Mouse (Mus musculus) heart, embryonic 15.5 days (tissue): ENCODE results near the gene Mbd6. TPM values are rescaled to one million over a fixed set of nuclear protein-coding genes. Genes with fewer than 3 reads are reported as not detected.

Source experiments
- ATAC-seq: fragments of 200-750 bp; cut with Nextera tagmentation; replicated peaks from 2 replicates; pipeline ENCODE4 v1.8.0; 2017; ENCODE audit warnings: low read depth, moderate TSS enrichment; ENCODE audit not compliant: insufficient number of reproducible peaks, insufficient read depth, low FRiP score
- H3K27ac ChIP-seq: fragments of 300-500 bp; sonication (generic); 2 replicates; pipeline ENCODE4 v1.5.1; 2015; ENCODE audit warnings: mild to moderate bottlenecking, inconsistent platforms
- H3K27me3 ChIP-seq: fragments of 300-500 bp; sonication (generic); 2 replicates; pipeline ENCODE4 v1.6.1; 2015; ENCODE audit warnings: inconsistent platforms
- H3K36me3 ChIP-seq: fragments of 300-500 bp; sonication (generic); 2 replicates; pipeline ENCODE4 v1.6.1; 2015; ENCODE audit warnings: mild to moderate bottlenecking, inconsistent platforms
- H3K4me1 ChIP-seq: fragments of 300-500 bp; sonication (generic); replicated peaks from 2 replicates; pipeline ENCODE4 v1.6.1; 2015; ENCODE audit warnings: inconsistent platforms
- H3K4me2 ChIP-seq: fragments of 300-500 bp; sonication (generic); 2 replicates; pipeline ENCODE4 v1.6.1; 2015; ENCODE audit warnings: inconsistent platforms, mild to moderate bottlenecking, moderate library complexity
- H3K4me3 ChIP-seq: fragments of 300-500 bp; sonication (generic); 2 replicates; pipeline ENCODE4 v1.5.1; 2015; ENCODE audit warnings: mild to moderate bottlenecking, inconsistent platforms
- H3K9ac ChIP-seq: fragments of 300-500 bp; sonication (generic); 2 replicates; pipeline ENCODE4 v1.6.1; 2015; ENCODE audit warnings: mild to moderate bottlenecking, inconsistent platforms
- H3K9me3 ChIP-seq: fragments of 300-500 bp; sonication (generic); replicated peaks from 2 replicates; pipeline ENCODE4 v1.6.1; 2016; ENCODE audit warnings: inconsistent platforms
- WGBS: fragments of 180-500 bp; shearing (Covaris S2); methylation state at CpG from one replicate; pipeline ENCODE4 v1.1.7; 2015; ENCODE audit warnings: mixed read lengths; 5-methylcytosine and 5-hydroxymethylcytosine counted together
- polyA plus RNA-seq: library from polyadenylated mRNA; unstranded; fragments of >200 nt; fragmentation: Nextera tagmentation; extraction: Ambion mirVana; gene quantifications from 2 replicates; pipeline ENCODE4 v1.2.1, GENCODE M21; 2015

Mbd6 gene
- polyA plus RNA-seq, 1 experiment from 2014 or later, result 10.6 TPM

DNA sequence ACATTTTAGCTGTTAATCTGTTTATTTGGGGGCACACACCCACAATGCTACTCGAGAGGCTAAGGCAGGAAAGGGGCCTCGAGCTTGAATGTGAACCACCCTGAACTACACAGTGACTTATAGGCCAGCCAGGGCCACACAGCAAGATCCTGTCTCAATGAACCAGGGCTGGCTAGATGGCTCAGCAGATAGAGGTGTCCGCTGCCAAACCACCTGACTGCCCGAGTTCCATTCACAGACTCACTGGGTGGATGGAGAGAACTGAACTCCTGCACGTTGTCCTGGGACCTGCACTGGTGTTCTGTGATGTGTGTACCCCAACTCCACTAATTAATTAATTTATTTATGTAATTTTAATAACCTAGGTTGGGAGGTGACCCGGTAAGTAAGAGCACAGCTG, 31.0 kb downstream of the Mbd6 start:
- Histone ChIP-seq H3K9ac (no peak overlapping the region), H3K9me3 (no peaks in the 10 kb centered on the region), H3K4me3 (no peak overlapping the region), H3K27me3 (peaks cover 23% of the 10 kb centered on the region), H3K27ac (no peak overlapping the region), H3K4me1 (peaks cover 8% of the 10 kb centered on the region), H3K36me3 (no peaks in the 10 kb centered on the region), H3K4me2 (no peak overlapping the region)
- no peak for ATAC-seq
- whole genome bisulfite sequencing, result 67% methylated on average over 6 of the region's 6 CpGs

DNA sequence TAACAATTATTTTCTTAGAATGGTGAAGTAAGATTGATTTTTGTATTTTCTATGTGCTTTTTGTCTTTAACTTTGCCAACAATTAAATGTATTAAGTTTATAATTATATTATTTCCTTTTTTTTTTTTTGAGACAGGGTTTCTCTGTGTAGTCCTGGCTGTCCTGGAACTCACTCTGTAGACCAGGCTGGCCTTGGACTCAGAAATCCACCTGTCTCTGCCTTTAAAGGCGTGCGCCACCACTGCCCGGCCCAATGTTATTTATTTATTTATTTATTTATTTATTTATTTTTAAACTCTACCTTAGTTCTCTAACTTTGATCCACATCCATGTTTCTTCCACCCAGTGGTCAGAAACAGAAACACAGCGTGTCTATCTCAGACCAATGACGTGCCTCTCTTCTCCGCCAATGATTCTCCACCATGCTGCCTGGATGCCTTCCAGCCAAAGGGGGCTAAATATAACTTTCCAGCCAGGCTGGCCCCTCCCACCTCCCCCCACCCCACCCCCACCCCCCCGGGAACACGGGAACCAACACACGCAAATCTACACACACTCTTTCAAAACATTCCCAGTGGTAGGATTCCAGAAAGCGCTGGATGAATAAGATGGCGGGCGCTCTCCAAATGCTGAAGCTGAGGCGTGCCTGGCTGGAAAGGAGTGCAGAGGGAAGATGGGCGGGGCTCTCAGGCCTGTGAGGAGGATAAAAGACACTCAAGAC, 33.0 kb downstream of the Mbd6 start:
- H3K4me1 ChIP-seq, result peaks cover 5% of the 10 kb centered on the region; the same call in 1 of the 2 replicates
- H3K9me3 ChIP-seq, result no peaks in the 10 kb centered on the region
- peak; percentile 75 for ATAC-seq
- H3K4me3 ChIP-seq, result no peak overlapping the region
- no peaks in the 10 kb centered on the region for H3K36me3 ChIP-seq
- H3K27me3 ChIP-seq, result peaks cover 3% of the 10 kb centered on the region; the same call in 1 of the 2 replicates
- H3K4me2 ChIP-seq, result 0 out of 2 replicates have a peak overlapping the region, but pooled peaks have one; percentile 8
- 18% methylated on average over 14 of the region's 14 CpGs for WGBS
- H3K9ac ChIP-seq, result no peak overlapping the region
- H3K27ac ChIP-seq, result no peak overlapping the region

GRCm38 (mm10) chr10:127250810-127251209, 38.0 kb downstream of the Mbd6 start:
- H3K27me3 ChIP-seq, result no peaks in the 10 kb centered on the region; the same call in 1 of the 2 replicates
- H3K4me2 ChIP-seq, result no peak overlapping the region
- no peak overlapping the region for H3K4me3 ChIP-seq
- H3K4me1 ChIP-seq, result no peaks in the 10 kb centered on the region
- H3K27ac ChIP-seq, result no peak overlapping the region
- ATAC-seq, result no peak
- 74% methylated on average over 5 of the region's 5 CpGs for WGBS
- no peaks in the 10 kb centered on the region for H3K9me3 ChIP-seq
- H3K9ac ChIP-seq, result no peak overlapping the region
- no peaks in the 10 kb centered on the region for H3K36me3 ChIP-seq

GRCm38 (mm10) chr10:127238241-127238824, 50.5 kb downstream of the Mbd6 start:
- no peak overlapping the region for H3K9ac ChIP-seq
- ATAC-seq, result no peak
- no peak overlapping the region for H3K27ac ChIP-seq
- no peak overlapping the region for H3K4me2 ChIP-seq
- 56% methylated on average over 18 of the region's 18 CpGs for WGBS
- H3K36me3 ChIP-seq, result no peaks in the 10 kb centered on the region
- H3K4me1 ChIP-seq, result no peaks in the 10 kb centered on the region
- peaks cover 37% of the 10 kb centered on the region for H3K27me3 ChIP-seq
- H3K9me3 ChIP-seq, result no peaks in the 10 kb centered on the region
- no peak overlapping the region for H3K4me3 ChIP-seq

- no peak overlapping the region for H3K4me3 ChIP-seq
- H3K4me2 ChIP-seq, result no peak overlapping the region
- no peaks in the 10 kb centered on the region for H3K4me1 ChIP-seq
- WGBS, result 38% methylated on average over 9 of the region's 9 CpGs
- ATAC-seq, result no peak
- no peak overlapping the region for H3K27ac ChIP-seq
- H3K9me3 ChIP-seq, result no peaks in the 10 kb centered on the region
- H3K9ac ChIP-seq, result no peak overlapping the region
- no peaks in the 10 kb centered on the region for H3K36me3 ChIP-seq
- H3K27me3 ChIP-seq, result peaks cover 41% of the 10 kb centered on the region
Measured at GRCm38 (mm10) chr10:127236541-127236940, 52.3 kb downstream of the Mbd6 start.

DNA sequence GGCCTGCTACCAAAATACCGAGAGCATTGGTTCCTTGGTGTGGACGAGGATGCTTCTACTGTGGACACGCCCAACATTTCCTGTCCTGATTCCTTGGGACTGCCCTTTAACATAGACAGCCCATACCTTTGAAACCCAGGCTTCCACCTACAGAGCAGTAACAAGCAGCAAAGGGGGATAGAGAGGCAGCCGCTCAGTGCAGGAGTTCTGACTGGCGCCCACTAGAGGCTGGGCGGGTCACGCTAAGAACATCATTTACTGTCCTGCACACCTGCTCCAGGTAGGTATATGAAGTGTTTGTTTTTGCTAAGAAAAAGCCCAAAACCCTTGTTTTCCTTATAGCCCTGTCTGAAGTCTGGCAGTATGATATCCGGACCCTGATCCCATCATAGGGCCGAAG, 55.7 kb downstream of the Mbd6 start:
- no peak overlapping the region for H3K27ac ChIP-seq
- peaks cover 47% of the 10 kb centered on the region for H3K27me3 ChIP-seq
- H3K4me1 ChIP-seq, result no peaks in the 10 kb centered on the region
- no peak overlapping the region for H3K4me2 ChIP-seq
- no peaks in the 10 kb centered on the region for H3K36me3 ChIP-seq
- H3K4me3 ChIP-seq, result no peak overlapping the region
- no peaks in the 10 kb centered on the region for H3K9me3 ChIP-seq
- H3K9ac ChIP-seq, result no peak overlapping the region
- whole genome bisulfite sequencing, result 72% methylated on average over 9 of the region's 9 CpGs
- ATAC-seq, result no peak

Other genes starting within 250 kb of the Mbd6 start
- 27.7 and 32.0 TPM in 2 replicates for gene Mettl1, start 247.6 kb downstream of the Mbd6 start, polyA plus RNA-seq
- gene Eef1akmt3, start 247.5 kb downstream of the Mbd6 start, polyA plus RNA-seq, result 0.30 and 0.42 TPM in 2 replicates
- 0.08 and 0.13 TPM in 2 replicates for gene Cyp27b1, start 240.8 kb downstream of the Mbd6 start, polyA plus RNA-seq
- 0.13 and 0.25 TPM in 2 replicates for gene March9, start 228.8 kb downstream of the Mbd6 start, polyA plus RNA-seq
- gene Cdk4, start 225.5 kb downstream of the Mbd6 start, polyA plus RNA-seq, result 718 and 864 TPM in 2 replicates
- gene Tspan31, start 218.8 kb downstream of the Mbd6 start, polyA plus RNA-seq, result 100 and 119 TPM in 2 replicates
- gene Agap2, start 213.7 kb downstream of the Mbd6 start, polyA plus RNA-seq, result 0.62 TPM in 1 of 2 replicates, not detected in the other
- gene Os9, start 167.9 kb downstream of the Mbd6 start, polyA plus RNA-seq, result 48.5 and 61.8 TPM in 2 replicates
- 1.5 and 5.7 TPM in 2 replicates for gene B4galnt1, start 123.8 kb downstream of the Mbd6 start, polyA plus RNA-seq
- 15.6 and 16.7 TPM in 2 replicates for gene Slc26a10, start 108.4 kb downstream of the Mbd6 start, polyA plus RNA-seq
- 24.7 and 32.5 TPM in 2 replicates for gene Arhgef25, start 98.9 kb downstream of the Mbd6 start, polyA plus RNA-seq
- gene Dtx3, start 93.3 kb downstream of the Mbd6 start, polyA plus RNA-seq, result 63.5 and 86.0 TPM in 2 replicates
- gene Pip4k2c, start 77.4 kb downstream of the Mbd6 start, polyA plus RNA-seq, result 23.2 and 27.0 TPM in 2 replicates
- gene Kif5a, start 25.7 kb downstream of the Mbd6 start, polyA plus RNA-seq, result 0.35 and 2.3 TPM in 2 replicates
- gene Dctn2, start 22.6 kb downstream of the Mbd6 start, polyA plus RNA-seq, result 127 and 152 TPM in 2 replicates
- 75.4 and 78.4 TPM in 2 replicates for gene Mars, start 22.8 kb upstream of the Mbd6 start, polyA plus RNA-seq
- gene Arhgap9, start 32.9 kb upstream of the Mbd6 start, polyA plus RNA-seq, result 2.0 and 11.0 TPM in 2 replicates
- gene Gli1, start 53.0 kb upstream of the Mbd6 start, polyA plus RNA-seq, result 0.58 and 1.5 TPM in 2 replicates
- 0.03 TPM in 1 of 2 replicates, not detected in the other for gene Inhbe, start 65.4 kb upstream of the Mbd6 start, polyA plus RNA-seq
- 0.10 TPM in 1 of 2 replicates, not detected in the other for gene Inhbc, start 81.4 kb upstream of the Mbd6 start, polyA plus RNA-seq
- 30.9 and 33.7 TPM in 2 replicates for gene R3hdm2, start 91.3 kb upstream of the Mbd6 start, polyA plus RNA-seq
- 0.62 and 1.1 TPM in 2 replicates for gene Stac3, start 212.7 kb upstream of the Mbd6 start, polyA plus RNA-seq
- gene Ndufa4l2, start 225.9 kb upstream of the Mbd6 start, polyA plus RNA-seq, result 49.7 and 53.6 TPM in 2 replicates
- 89.8 and 106 TPM in 2 replicates for gene Shmt2, start 233.4 kb upstream of the Mbd6 start, polyA plus RNA-seq
- 1.2 and 2.9 TPM in 2 replicates for gene Nxph4, start 245.5 kb upstream of the Mbd6 start, polyA plus RNA-seq